8 mouse cellular contexts compared by ENCODE assay signal in genomic region chr11:107864024-107864423, GRCm38 (mm10). TPM values are rescaled to one million over a fixed set of nuclear protein-coding genes. Genes with fewer than 3 reads are reported as not detected.
A peak's percentile ranks its signal among the peaks of the same experiment; 100 is the strongest.
DNase-seq lines count a peak whose midpoint lies in the region; TF ChIP-seq lines count a peak whose summit lies in the region.

No protein-coding gene starts in this region.

- no peaks in the 10 kb centered on the region for H3K36me3 ChIP-seq in MEL (ENCODE audit: control insufficient read depth in 1 of 2, insufficient read depth in 2 of 2, low read length in 2 of 2)

- peak; percentile 76 for TF ChIP-seq RAD21 in MEL (IDR thresholded peaks at IDR 0.05; ENCODE audit: low read depth, low read length)

- H3K79me2 ChIP-seq in MEL (ENCODE audit: control insufficient read depth, insufficient read depth, low read length, poor library complexity), result no peaks in the 10 kb centered on the region

- no peaks in the 10 kb centered on the region for H3K4me1 ChIP-seq in MEL (ENCODE audit: control insufficient read depth in 1 of 2, insufficient read depth in 2 of 2, low read length in 2 of 2)

- H3K4me3 ChIP-seq in MEL (ENCODE audit: control insufficient read depth in 1 of 2, insufficient read depth in 1 of 2, low read depth in 2 of 2, low read length in 2 of 2), result no peak overlapping the region

- TF ChIP-seq EP300 in MEL (IDR thresholded peaks at IDR 0.05; ENCODE audit: low read depth in 1 of 2, low read length in 2 of 2), result no peak

- no peaks in the 10 kb centered on the region for H3K9me3 ChIP-seq in MEL (replicated peaks; ENCODE audit: insufficient read depth, low read length)

- H3K27me3 ChIP-seq in MEL (ENCODE audit: control insufficient read depth in 1 of 2, insufficient read depth in 2 of 2, low read length in 2 of 2), result no peaks in the 10 kb centered on the region

- H3K9ac ChIP-seq in MEL (ENCODE audit: control insufficient read depth, low read depth, low read length, poor library complexity, severe bottlenecking), result no peak overlapping the region

- peak; percentile 54 for DNase-seq in A20 (ENCODE audit: low read depth, low spot score)
- DNase-seq in MEL (ENCODE audit: low read depth, low spot score), result peak; percentile 77
- DNase-seq in cerebellum, adult 8-10 months, result peak; percentile 63
- peak; percentile 52 to 93 for DNase-seq in frontal cortex, adult 2 months (ENCODE audit: extremely low spot score in 1 of 2, low spot score in 1 of 2)
- peak; percentile 77 for DNase-seq in kidney, postnatal 14 days
- DNase-seq in lung, adult 18-20 months, result peak; percentile 26 to 49
- DNase-seq in retina, postnatal 7 days (ENCODE audit: low read depth, low spot score), result peak; percentile 58
- DNase-seq in yolk sac, embryonic 10.5 days (ENCODE audit: low spot score), result peak; percentile 16

- peak; percentile 80 to 97 (median 83) for TF ChIP-seq CTCF in MEL (IDR thresholded peaks at IDR 0.05 in 2 of 3, conservative IDR thresholded peaks at IDR 0.05 in 1 of 3; ENCODE audit: control insufficient read depth in 1 of 3, insufficient read depth in 1 of 3, low read depth in 2 of 3, low read length in 3 of 3, poor library complexity in 1 of 3, severe bottlenecking in 1 of 3)

- no peak for TF ChIP-seq POLR2A in MEL (IDR thresholded peaks at IDR 0.05; ENCODE audit: control insufficient read depth in 1 of 2, insufficient read depth in 1 of 2, low read depth in 1 of 2, low read length in 2 of 2, poor library complexity in 1 of 2)

- no peak overlapping the region for H3K27ac ChIP-seq in MEL (ENCODE audit: control insufficient read depth, low read depth, low read length)

TF ChIP-seq in MEL, 35 proteins besides CTCF, POLR2A, EP300 and RAD21:
- TF ChIP-seq SMC3 (IDR thresholded peaks at IDR 0.05; ENCODE audit: low read depth, low read length) (peak; percentile 94), POLR2AphosphoS5 (IDR thresholded peaks at IDR 0.05; ENCODE audit: borderline replicate concordance, low read depth, low read length) (no peak), ZC3H11A (IDR thresholded peaks at IDR 0.05; ENCODE audit: low read depth, low read length) (peak; percentile 68), UBTF (IDR thresholded peaks at IDR 0.05; ENCODE audit: borderline replicate concordance, insufficient read depth, low read depth, low read length) (no peak), TBP (IDR thresholded peaks at IDR 0.05; ENCODE audit: low read depth, low read length) (no peak), ZMIZ1 (IDR thresholded peaks at IDR 0.05; ENCODE audit: low read depth, low read length) (no peak), ELF1 (IDR thresholded peaks at IDR 0.05; ENCODE audit: low read depth, low read length) (no peak)

RNA-seq across cellular contexts. Expression of gene Cacng5, which starts 50.8 kb away (rescaled TPM):
- total RNA-seq in MEL (2012; rRNA removed), result not detected in 2 replicates
- not detected for polyA plus RNA-seq in MEL (2012; ENCODE audit: insufficient read depth in 1 of 2, insufficient read length in 2 of 2, low read depth in 1 of 2, low replicate concordance in 2 of 2, missing spikeins in 1 of 2)
- 56.4 and 56.5 TPM in 2 replicates for polyA plus RNA-seq in frontal cortex, adult 2 months (2012; rRNA removed)

Comparison
In these comparisons a context has a peak if more than half of its experiments do, and no peak if none do; other contexts are left out.
1. DNase-seq: peak in every context shown above with its lines; median percentile 77 in MEL; 77 in kidney, postnatal 14 days; 72 in frontal cortex, adult 2 months; 63 in cerebellum, adult 8-10 months; 58 in retina, postnatal 7 days; 54 in A20; 38 in lung, adult 18-20 months; 16 in yolk sac, embryonic 10.5 days.
2. RNA of gene Cacng5, which starts 50.8 kb away (polyA plus RNA-seq): 56.4 to 56.5 TPM in frontal cortex, adult 2 months; not detected in MEL; every median in the first group is over 10 times any median in the second.